Mouse (Mus musculus) liver, embryonic 11.5 days (tissue): Measurements from ENCODE around the gene Gm43517. TPM values are rescaled to one million over a fixed set of nuclear protein-coding genes. Genes with fewer than 3 reads are reported as not detected.

ENCODE experiments used
- ATAC-seq: fragments of 200-750 bp; cut with Nextera tagmentation; replicated peaks from 2 replicates; pipeline ENCODE4 v1.8.0; 2017; ENCODE audit warnings: moderate number of reproducible peaks, mild to moderate bottlenecking, moderate TSS enrichment, moderate library complexity; ENCODE audit not compliant: low FRiP score
- DNase-seq: peaks from one replicate; pipeline ENCODE4 v3.0.0-alpha.2; 2017; ENCODE audit warnings: low spot score
- H3K27ac ChIP-seq: fragments of 300-500 bp; sonication (generic); 2 replicates; pipeline ENCODE4 v1.5.1; 2014; ENCODE audit warnings: mild to moderate bottlenecking, low read depth, low read length, control low read depth
- H3K27me3 ChIP-seq: fragments of 300-500 bp; sonication (generic); replicated peaks from 2 replicates; pipeline ENCODE4 v1.6.1; 2014; ENCODE audit warnings: low read length, mixed read lengths; ENCODE audit not compliant: control insufficient read depth, insufficient read depth
- H3K36me3 ChIP-seq: fragments of 300-500 bp; sonication (generic); 2 replicates; pipeline ENCODE4 v1.6.1; 2014; ENCODE audit warnings: mild to moderate bottlenecking, low read length, moderate library complexity, mixed read lengths; ENCODE audit not compliant: control insufficient read depth, insufficient read depth
- H3K4me1 ChIP-seq: fragments of 300-500 bp; sonication (generic); replicated peaks from 2 replicates; pipeline ENCODE4 v1.6.1; 2014; ENCODE audit warnings: low read length, mixed read lengths; ENCODE audit not compliant: control insufficient read depth, insufficient read depth
- H3K4me2 ChIP-seq: fragments of 300-500 bp; sonication (generic); 2 replicates; pipeline ENCODE4 v1.6.1; 2014; ENCODE audit warnings: mild to moderate bottlenecking, control low read depth, moderate library complexity
- H3K4me3 ChIP-seq: fragments of 300-500 bp; sonication (generic); 2 replicates; pipeline ENCODE4 v1.5.1; 2014; ENCODE audit warnings: low read depth, low read length, control low read depth
- H3K9ac ChIP-seq: fragments of 300-500 bp; sonication (generic); 2 replicates; pipeline ENCODE4 v1.6.1; 2014; ENCODE audit warnings: low read depth, low read length, control low read depth
- H3K9me3 ChIP-seq: fragments of 300-500 bp; sonication (generic); 2 replicates; pipeline ENCODE4 v1.6.1; 2016; ENCODE audit warnings: low read length, inconsistent platforms, mixed read lengths; ENCODE audit not compliant: control insufficient read depth
- WGBS: fragments of 180-500 bp; shearing (Covaris S2); extraction: QIAGEN DNeasy Blood & Tissue Kit; methylation state at CpG from one replicate; pipeline ENCODE4 v1.1.7; 2014; 5-methylcytosine and 5-hydroxymethylcytosine counted together
- polyA plus RNA-seq: library from polyadenylated mRNA; unstranded; fragments of >200 nt; fragmentation: Nextera tagmentation; extraction: Ambion mirVana; gene quantifications from 2 replicates; pipeline ENCODE4 v1.2.1, GENCODE M21; 2014

Gm43517 gene
- polyA plus RNA-seq = 0.09 TPM in 1 of 2 replicates, not detected in the other

- Histone ChIP-seq H3K27ac (no peak within 1 kb of the TSS), H3K4me2 (peak within 1 kb of the TSS; percentile 59), H3K4me3 (peak within 1 kb of the TSS; percentile 32), H3K9ac (no peak within 1 kb of the TSS), H3K9me3 (no peaks in the 10 kb centered on the region), H3K27me3 (peaks cover 77% of the 10 kb centered on the region), H3K4me1 (no peaks in the 10 kb centered on the region; the same call in 1 of the 2 replicates), H3K36me3 (no peaks in the 10 kb centered on the region)
- DNase-seq (no peak), ATAC-seq (0 out of 2 replicates have a peak, but pooled peaks have one; percentile 27)
- 3% methylated on average over 70 of the region's 75 CpGs for WGBS
These were observed at the start of gene Gm43517 for GRCm38 (mm10) chr12:49384876-49385630. Gene Gm43517 (plus strand): TSS chr12:49385174.

- Histone ChIP-seq H3K9ac (no peak overlapping the region), H3K27me3 (no peaks in the 10 kb centered on the region)
- WGBS = 90% methylated on average over 10 of the region's 10 CpGs
These were observed 35.3 kb upstream of the Gm43517 start for GRCm38 (mm10) chr12:49349697-49350096.

GRCm38 (mm10) chr12:49368931-49369330 lies 16.0 kb upstream of the Gm43517 start:
- WGBS = 67% methylated on average over 1 of the region's 1 CpGs
- DNase-seq (no peak), ATAC-seq (no peak)
- no peak overlapping the region for H3K27ac ChIP-seq
- no peak overlapping the region for H3K9ac ChIP-seq
- no peak overlapping the region for H3K4me3 ChIP-seq
- H3K4me2 ChIP-seq = no peak overlapping the region
- H3K9me3 ChIP-seq = no peaks in the 10 kb centered on the region
- H3K27me3 ChIP-seq = peaks cover 15% of the 10 kb centered on the region
- no peaks in the 10 kb centered on the region for H3K36me3 ChIP-seq
- no peaks in the 10 kb centered on the region for H3K4me1 ChIP-seq

More at GRCm38 (mm10) chr12:49349697-49350096, 35.3 kb upstream of the Gm43517 start:
- no peak for DNase-seq
- Histone ChIP-seq H3K4me1 (no peaks in the 10 kb centered on the region), H3K4me2 (no peak overlapping the region), H3K27ac (no peak overlapping the region), H3K9me3 (no peaks in the 10 kb centered on the region), H3K36me3 (no peaks in the 10 kb centered on the region), H3K4me3 (no peak overlapping the region)
- no peak for ATAC-seq

GRCm38 (mm10) chr12:49372170-49372569 lies 12.8 kb upstream of the Gm43517 start:
- Histone ChIP-seq H3K4me3 (no peak overlapping the region), H3K9me3 (no peaks in the 10 kb centered on the region), H3K27ac (no peak overlapping the region), H3K9ac (no peak overlapping the region), H3K4me1 (no peaks in the 10 kb centered on the region), H3K27me3 (peaks cover 45% of the 10 kb centered on the region), H3K4me2 (no peak overlapping the region), H3K36me3 (no peaks in the 10 kb centered on the region)
- DNase-seq (no peak), ATAC-seq (no peak)

GRCm38 (mm10) chr12:49373176-49373575 lies 11.8 kb upstream of the Gm43517 start:
- H3K4me2 ChIP-seq = no peak overlapping the region
- H3K27me3 ChIP-seq = peaks cover 55% of the 10 kb centered on the region
- no peaks in the 10 kb centered on the region for H3K9me3 ChIP-seq
- ATAC-seq = no peak
- no peak overlapping the region for H3K4me3 ChIP-seq
- DNase-seq = no peak
- no peaks in the 10 kb centered on the region for H3K36me3 ChIP-seq
- no peak overlapping the region for H3K9ac ChIP-seq
- no peaks in the 10 kb centered on the region for H3K4me1 ChIP-seq
- 4% methylated on average over 5 of the region's 5 CpGs for WGBS
- H3K27ac ChIP-seq = no peak overlapping the region

GRCm38 (mm10) chr12:49373821-49374605 lies 11.0 kb upstream of the Gm43517 start:
- Histone ChIP-seq H3K27me3 (peaks cover 63% of the 10 kb centered on the region), H3K4me2 (peak overlapping the region; percentile 33), H3K4me3 (peak overlapping the region; percentile 20; the same call in 1 of the 2 replicates), H3K4me1 (no peaks in the 10 kb centered on the region), H3K36me3 (no peaks in the 10 kb centered on the region), H3K27ac (no peak overlapping the region), H3K9me3 (no peaks in the 10 kb centered on the region), H3K9ac (no peak overlapping the region)
- WGBS = under 1% methylated on average over 24 of the region's 24 CpGs
- ATAC-seq (no peak), DNase-seq (no peak)

- Histone ChIP-seq H3K36me3 (no peaks in the 10 kb centered on the region), H3K4me3 (peak overlapping the region; percentile 20; the same call in 1 of the 2 replicates), H3K4me2 (peak overlapping the region; percentile 33), H3K27me3 (peaks cover 69% of the 10 kb centered on the region), H3K27ac (no peak overlapping the region), H3K4me1 (no peaks in the 10 kb centered on the region), H3K9me3 (no peaks in the 10 kb centered on the region), H3K9ac (no peak overlapping the region)
- ATAC-seq (no peak), DNase-seq (no peak)
- under 1% methylated on average over 14 of the region's 14 CpGs for WGBS
These were observed 10.4 kb upstream of the Gm43517 start for GRCm38 (mm10) chr12:49374606-49374995.

- no peak overlapping the region for H3K4me3 ChIP-seq
- no peaks in the 10 kb centered on the region for H3K36me3 ChIP-seq
- H3K9me3 ChIP-seq = no peaks in the 10 kb centered on the region
- no peak overlapping the region for H3K4me2 ChIP-seq
- ATAC-seq (no peak), DNase-seq (no peak)
- peaks cover 80% of the 10 kb centered on the region for H3K27me3 ChIP-seq
- H3K4me1 ChIP-seq = no peaks in the 10 kb centered on the region
- no peak overlapping the region for H3K9ac ChIP-seq
- no peak overlapping the region for H3K27ac ChIP-seq
- WGBS = 5% methylated on average over 15 of the region's 15 CpGs
These were observed 9.3 kb upstream of the Gm43517 start for GRCm38 (mm10) chr12:49375427-49376317.
